Mouse (Mus musculus) hindbrain, embryonic 16.5 days (tissue): ENCODE measurements at regions not wholly inside any gene's neighbourhood (a gene's known extent, or its start where the extent isn't known, plus 50 kb on each side); places are given as distances from the start of the nearest gene placed in this dataset.

Experiments used
- ATAC-seq: fragments of 200-750 bp; cut with Nextera tagmentation; 2 replicates; pipeline ENCODE4 v1.8.0; 2017; ENCODE audit warnings: moderate TSS enrichment, moderate library complexity
- H3K27ac ChIP-seq: fragments of 300-500 bp; sonication (generic); 2 replicates; pipeline ENCODE4 v1.5.1; 2014; ENCODE audit warnings: low read depth, mild to moderate bottlenecking, control low read depth, low read length, moderate library complexity
- H3K27me3 ChIP-seq: fragments of 300-500 bp; sonication (generic); replicated peaks from 2 replicates; pipeline ENCODE4 v1.6.1; 2014; ENCODE audit warnings: low read length; ENCODE audit not compliant: control insufficient read depth, insufficient read depth
- H3K36me3 ChIP-seq: fragments of 300-500 bp; sonication (generic); 2 replicates; pipeline ENCODE4 v1.6.1; 2014; ENCODE audit warnings: mild to moderate bottlenecking, low read length, moderate library complexity, mixed read lengths; ENCODE audit not compliant: control insufficient read depth, insufficient read depth
- H3K4me1 ChIP-seq: fragments of 300-500 bp; sonication (generic); 2 replicates; pipeline ENCODE4 v1.6.1; 2014; ENCODE audit warnings: low read depth, low read length; ENCODE audit not compliant: control insufficient read depth, insufficient read depth
- H3K4me2 ChIP-seq: fragments of 300-500 bp; sonication (generic); 2 replicates; pipeline ENCODE4 v1.6.1; 2014; ENCODE audit warnings: mild to moderate bottlenecking, low read length, control low read depth, moderate library complexity
- H3K4me3 ChIP-seq: fragments of 300-500 bp; sonication (generic); 2 replicates; pipeline ENCODE4 v1.5.1; 2014; ENCODE audit warnings: mild to moderate bottlenecking, low read length, control low read depth, moderate library complexity
- H3K9ac ChIP-seq: fragments of 300-500 bp; sonication (generic); 2 replicates; pipeline ENCODE4 v1.6.1; 2014; ENCODE audit warnings: low read depth, mild to moderate bottlenecking, control low read depth, low read length, moderate library complexity
- H3K9me3 ChIP-seq: fragments of 300-500 bp; sonication (generic); 2 replicates; pipeline ENCODE4 v1.6.1; 2014; ENCODE audit warnings: mild to moderate bottlenecking, low read length, moderate library complexity; ENCODE audit not compliant: control insufficient read depth
- WGBS: fragments of 180-500 bp; shearing (Covaris S2); extraction: QIAGEN DNeasy Blood & Tissue Kit; methylation state at CpG from one replicate; pipeline ENCODE4 v1.1.7; 2014; 5-methylcytosine and 5-hydroxymethylcytosine counted together

GRCm38 (mm10) chr6:8831204-8831603, 52.9 kb upstream of the Ica1 start:
- Histone ChIP-seq H3K27me3 (no peaks in the 10 kb centered on the region), H3K4me1 (no peaks in the 10 kb centered on the region), H3K4me2 (no peak overlapping the region), H3K36me3 (no peaks in the 10 kb centered on the region), H3K9me3 (peaks cover 2% of the 10 kb centered on the region; the same call in 1 of the 2 replicates), H3K4me3 (no peak overlapping the region), H3K9ac (no peak overlapping the region), H3K27ac (no peak overlapping the region)
- 45% methylated on average over 2 of the region's 2 CpGs for WGBS
- no peak for ATAC-seq

GRCm38 (mm10) chr6:8832924-8833323, 54.6 kb upstream of the Ica1 start:
- Histone ChIP-seq H3K9me3 (peaks cover 2% of the 10 kb centered on the region; the same call in 1 of the 2 replicates), H3K4me1 (no peaks in the 10 kb centered on the region), H3K27me3 (no peaks in the 10 kb centered on the region), H3K27ac (no peak overlapping the region), H3K4me3 (no peak overlapping the region), H3K9ac (no peak overlapping the region), H3K36me3 (no peaks in the 10 kb centered on the region), H3K4me2 (no peak overlapping the region)
- 86% methylated on average over 1 of the region's 1 CpGs for WGBS
- ATAC-seq = no peak

GRCm38 (mm10) chr6:8853657-8854056, 75.4 kb upstream of the Ica1 start:
- ATAC-seq = no peak
- 76% methylated on average over 5 of the region's 5 CpGs for WGBS
- no peaks in the 10 kb centered on the region for H3K4me1 ChIP-seq

GRCm38 (mm10) chr6:8860581-8860980, 82.3 kb upstream of the Ica1 start:
- no peak overlapping the region for H3K4me3 ChIP-seq
- H3K27ac ChIP-seq = no peak overlapping the region
- 68% methylated on average over 2 of the region's 2 CpGs for WGBS

More at GRCm38 (mm10) chr6:8853657-8854056, 75.4 kb upstream of the Ica1 start:
- Histone ChIP-seq H3K9ac (no peak overlapping the region), H3K9me3 (no peaks in the 10 kb centered on the region), H3K4me3 (no peak overlapping the region), H3K4me2 (no peak overlapping the region), H3K27ac (no peak overlapping the region), H3K36me3 (no peaks in the 10 kb centered on the region), H3K27me3 (no peaks in the 10 kb centered on the region)

GRCm38 (mm10) chr6:8863843-8864620, 84.2 kb upstream of the Nxph1 start:
- Histone ChIP-seq H3K9me3 (no peaks in the 10 kb centered on the region), H3K4me2 (no peak overlapping the region), H3K36me3 (no peaks in the 10 kb centered on the region), H3K9ac (no peak overlapping the region), H3K4me3 (no peak overlapping the region), H3K27me3 (no peaks in the 10 kb centered on the region), H3K27ac (no peak overlapping the region), H3K4me1 (no peaks in the 10 kb centered on the region)
- ATAC-seq = no peak
- 52% methylated on average over 8 of the region's 8 CpGs for WGBS

More at GRCm38 (mm10) chr6:8860581-8860980, 82.3 kb upstream of the Ica1 start:
- no peaks in the 10 kb centered on the region for H3K4me1 ChIP-seq
- H3K36me3 ChIP-seq = no peaks in the 10 kb centered on the region
- no peak for ATAC-seq
- no peaks in the 10 kb centered on the region for H3K27me3 ChIP-seq
- no peak overlapping the region for H3K9ac ChIP-seq
- no peak overlapping the region for H3K4me2 ChIP-seq
- no peaks in the 10 kb centered on the region for H3K9me3 ChIP-seq

GRCm38 (mm10) chr6:8877373-8878070, 70.7 kb upstream of the Nxph1 start:
- Histone ChIP-seq H3K9me3 (no peaks in the 10 kb centered on the region), H3K4me2 (peak overlapping the region; percentile 25), H3K27me3 (no peaks in the 10 kb centered on the region), H3K4me1 (no peaks in the 10 kb centered on the region), H3K9ac (no peak overlapping the region), H3K27ac (no peak overlapping the region), H3K36me3 (no peaks in the 10 kb centered on the region), H3K4me3 (no peak overlapping the region)
- WGBS = 32% methylated on average over 11 of the region's 11 CpGs
- ATAC-seq = peak; percentile 83

GRCm38 (mm10) chr6:8893665-8894064, 54.6 kb upstream of the Nxph1 start:
- Histone ChIP-seq H3K9ac (no peak overlapping the region), H3K4me1 (peaks cover 3% of the 10 kb centered on the region), H3K27me3 (no peaks in the 10 kb centered on the region), H3K36me3 (no peaks in the 10 kb centered on the region), H3K9me3 (no peaks in the 10 kb centered on the region), H3K4me3 (no peak overlapping the region), H3K4me2 (no peak overlapping the region), H3K27ac (no peak overlapping the region)
- 79% methylated on average over 4 of the region's 4 CpGs for WGBS
- ATAC-seq = no peak

GRCm38 (mm10) chr6:8896097-8896496, 52.1 kb upstream of the Nxph1 start:
- 76% methylated on average over 4 of the region's 4 CpGs for WGBS
- H3K4me3 ChIP-seq = no peak overlapping the region
- no peak overlapping the region for H3K27ac ChIP-seq

GRCm38 (mm10) chr6:8896822-8897221, 51.4 kb upstream of the Nxph1 start:
- WGBS = 36% methylated on average over 5 of the region's 5 CpGs
- no peak overlapping the region for H3K4me3 ChIP-seq
- H3K36me3 ChIP-seq = no peaks in the 10 kb centered on the region
- H3K4me1 ChIP-seq = peaks cover 6% of the 10 kb centered on the region
- no peaks in the 10 kb centered on the region for H3K9me3 ChIP-seq
- peak; percentile 56; the same call in 1 of the 2 replicates for ATAC-seq
- H3K27ac ChIP-seq = 0 out of 2 replicates have a peak overlapping the region, but pooled peaks have one; percentile 1
- H3K9ac ChIP-seq = no peak overlapping the region
- H3K4me2 ChIP-seq = no peak overlapping the region
- H3K27me3 ChIP-seq = no peaks in the 10 kb centered on the region

More at GRCm38 (mm10) chr6:8896097-8896496, 52.1 kb upstream of the Nxph1 start:
- no peak overlapping the region for H3K4me2 ChIP-seq
- no peaks in the 10 kb centered on the region for H3K27me3 ChIP-seq
- H3K9me3 ChIP-seq = no peaks in the 10 kb centered on the region
- H3K4me1 ChIP-seq = peaks cover 6% of the 10 kb centered on the region
- H3K36me3 ChIP-seq = no peaks in the 10 kb centered on the region
- no peak for ATAC-seq
- no peak overlapping the region for H3K9ac ChIP-seq
